Mouse (Mus musculus): ENCODE data around the gene Cd72.

DNA sequence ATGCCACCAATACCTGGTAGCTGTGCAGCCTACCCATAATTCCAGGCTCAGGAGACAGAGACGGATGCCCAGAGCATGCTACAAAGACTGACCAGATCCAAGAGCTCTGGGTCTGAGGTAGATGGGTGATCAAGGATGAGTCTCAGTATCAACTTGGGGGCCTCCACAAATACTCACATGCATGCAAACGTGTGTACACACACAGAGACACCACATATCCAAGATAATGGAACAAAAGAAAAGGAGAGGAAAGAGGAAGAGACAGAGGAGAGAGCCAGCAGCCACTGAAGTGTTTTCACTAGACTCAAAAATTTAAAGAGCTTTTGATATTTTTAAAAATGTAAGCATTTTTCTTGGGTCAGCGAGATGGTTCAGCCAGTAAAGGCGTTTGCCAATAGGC lies 36.0 kb downstream of the Cd72 start:
- TF ChIP-seq CTCF (conservative IDR thresholded peaks at IDR 0.05 in 1 of 2, IDR thresholded peaks at IDR 0.05 in 1 of 2; ENCODE audit: low read depth in 2 of 2, low read length in 2 of 2): no peak
- TF ChIP-seq ZKSCAN1 (IDR thresholded peaks at IDR 0.05; ENCODE audit: borderline replicate concordance, low read depth, low read length): no peak
- TF ChIP-seq E2F4 (IDR thresholded peaks at IDR 0.05; ENCODE audit: insufficient replicate concordance, low read depth, low read length): no peak
- TF ChIP-seq POLR2A (IDR thresholded peaks at IDR 0.05; ENCODE audit: low read depth, low read length): no peak
- no peak for TF ChIP-seq MAX (IDR thresholded peaks at IDR 0.05; ENCODE audit: low read length)
- no peak for TF ChIP-seq NELFE (IDR thresholded peaks at IDR 0.05; ENCODE audit: low read depth, low read length)
- no peak for TF ChIP-seq MAZ (IDR thresholded peaks at IDR 0.05; ENCODE audit: low read depth, low read length)
- TF ChIP-seq ZMIZ1 (IDR thresholded peaks at IDR 0.05; ENCODE audit: low read depth, low read length): no peak
